Mouse (Mus musculus): ENCODE measurements at regions not wholly inside any gene's neighbourhood (a gene's known extent, or its start where the extent isn't known, plus 50 kb on each side); places are given as distances from the start of the nearest gene placed in this dataset.

GRCm38 (mm10) chr1:120758762-120759161, 156.5 kb downstream of the En1 start:
- WGBS: 75% methylated on average over 5 of the region's 5 CpGs
- no peak for DNase-seq (ENCODE audit: low read depth in 1 of 2, low spot score in 2 of 2)
- H3K27me3 ChIP-seq (ENCODE audit: control insufficient read depth, insufficient read depth, low read length): no peaks in the 10 kb centered on the region
- no peaks in the 10 kb centered on the region for H3K4me1 ChIP-seq (ENCODE audit: control insufficient read depth, insufficient read depth, insufficient read length)
- H3K36me3 ChIP-seq (ENCODE audit: control insufficient read depth, insufficient read depth, low read length): no peaks in the 10 kb centered on the region
- no peak overlapping the region for H3K27ac ChIP-seq (ENCODE audit: insufficient read depth, low read length)
- TF ChIP-seq POLR2A (IDR thresholded peaks at IDR 0.05; ENCODE audit: low read depth, low read length): no peak
- TF ChIP-seq CTCF (IDR thresholded peaks at IDR 0.05; ENCODE audit: extremely low read depth, insufficient read depth, insufficient read length, insufficient replicate concordance): no peak
- no peak overlapping the region for H3K4me3 ChIP-seq (ENCODE audit: extremely low read depth, insufficient read depth, insufficient read length)

- no peak for TF ChIP-seq CTCF (IDR thresholded peaks at IDR 0.05; ENCODE audit: extremely low read depth, insufficient read depth, insufficient read length, insufficient replicate concordance)
- no peak for TF ChIP-seq POLR2A (IDR thresholded peaks at IDR 0.05; ENCODE audit: low read depth, low read length)
- no peaks in the 10 kb centered on the region for H3K4me1 ChIP-seq (ENCODE audit: control insufficient read depth, insufficient read depth, insufficient read length)
- H3K27me3 ChIP-seq (ENCODE audit: control insufficient read depth, insufficient read depth, low read length): no peaks in the 10 kb centered on the region
- WGBS: 74% methylated on average over 3 of the region's 3 CpGs
- H3K4me3 ChIP-seq (ENCODE audit: extremely low read depth, insufficient read depth, insufficient read length): no peak overlapping the region
- no peak for DNase-seq (ENCODE audit: low read depth in 1 of 2, low spot score in 2 of 2)
- no peak overlapping the region for H3K27ac ChIP-seq (ENCODE audit: insufficient read depth, low read length)
- no peaks in the 10 kb centered on the region for H3K36me3 ChIP-seq (ENCODE audit: control insufficient read depth, insufficient read depth, low read length)
These were observed 157.2 kb downstream of the En1 start for GRCm38 (mm10) chr1:120759380-120759779.

GRCm38 (mm10) chr1:120761364-120761763, 159.1 kb downstream of the En1 start:
- Histone ChIP-seq H3K4me3 (ENCODE audit: extremely low read depth, insufficient read depth, insufficient read length) (no peak overlapping the region), H3K27me3 (ENCODE audit: control insufficient read depth, insufficient read depth, low read length) (no peaks in the 10 kb centered on the region), H3K27ac (ENCODE audit: insufficient read depth, low read length) (no peak overlapping the region), H3K36me3 (ENCODE audit: control insufficient read depth, insufficient read depth, low read length) (no peaks in the 10 kb centered on the region), H3K4me1 (ENCODE audit: control insufficient read depth, insufficient read depth, insufficient read length) (no peaks in the 10 kb centered on the region)
- TF ChIP-seq POLR2A (IDR thresholded peaks at IDR 0.05; ENCODE audit: low read depth, low read length) (no peak), CTCF (IDR thresholded peaks at IDR 0.05; ENCODE audit: extremely low read depth, insufficient read depth, insufficient read length, insufficient replicate concordance) (no peak)
- DNase-seq (ENCODE audit: low read depth in 1 of 2, low spot score in 2 of 2): no peak
- WGBS: 90% methylated on average over 9 of the region's 9 CpGs

- no peak for DNase-seq (ENCODE audit: low read depth in 1 of 2, low spot score in 2 of 2)
- TF ChIP-seq CTCF (IDR thresholded peaks at IDR 0.05; ENCODE audit: extremely low read depth, insufficient read depth, insufficient read length, insufficient replicate concordance): no peak
- TF ChIP-seq POLR2A (IDR thresholded peaks at IDR 0.05; ENCODE audit: low read depth, low read length): no peak
- H3K4me3 ChIP-seq (ENCODE audit: extremely low read depth, insufficient read depth, insufficient read length): no peak overlapping the region
- no peaks in the 10 kb centered on the region for H3K4me1 ChIP-seq (ENCODE audit: control insufficient read depth, insufficient read depth, insufficient read length)
- no peak overlapping the region for H3K27ac ChIP-seq (ENCODE audit: insufficient read depth, low read length)
- no peaks in the 10 kb centered on the region for H3K36me3 ChIP-seq (ENCODE audit: control insufficient read depth, insufficient read depth, low read length)
- H3K27me3 ChIP-seq (ENCODE audit: control insufficient read depth, insufficient read depth, low read length): no peaks in the 10 kb centered on the region
- 68% methylated on average over 2 of the region's 2 CpGs for WGBS
These were observed 160.3 kb downstream of the En1 start for GRCm38 (mm10) chr1:120762498-120762897.

- Histone ChIP-seq H3K4me1 (ENCODE audit: control insufficient read depth, insufficient read depth, insufficient read length) (no peaks in the 10 kb centered on the region), H3K27ac (ENCODE audit: insufficient read depth, low read length) (no peak overlapping the region), H3K4me3 (ENCODE audit: extremely low read depth, insufficient read depth, insufficient read length) (no peak overlapping the region), H3K27me3 (ENCODE audit: control insufficient read depth, insufficient read depth, low read length) (no peaks in the 10 kb centered on the region), H3K36me3 (ENCODE audit: control insufficient read depth, insufficient read depth, low read length) (no peaks in the 10 kb centered on the region)
- TF ChIP-seq POLR2A (IDR thresholded peaks at IDR 0.05; ENCODE audit: low read depth, low read length) (no peak), CTCF (IDR thresholded peaks at IDR 0.05; ENCODE audit: extremely low read depth, insufficient read depth, insufficient read length, insufficient replicate concordance) (no peak)
- 94% methylated on average over 4 of the region's 4 CpGs for WGBS
- no peak for DNase-seq (ENCODE audit: low read depth in 1 of 2, low spot score in 2 of 2)
These were observed 160.8 kb downstream of the En1 start for GRCm38 (mm10) chr1:120762921-120763595.

- 20% methylated on average over 2 of the region's 2 CpGs for WGBS
- TF ChIP-seq CTCF (IDR thresholded peaks at IDR 0.05; ENCODE audit: extremely low read depth, insufficient read depth, insufficient read length, insufficient replicate concordance) (no peak), POLR2A (IDR thresholded peaks at IDR 0.05; ENCODE audit: low read depth, low read length) (no peak)
- H3K27ac ChIP-seq (ENCODE audit: insufficient read depth, low read length): no peak overlapping the region
- no peak overlapping the region for H3K4me3 ChIP-seq (ENCODE audit: extremely low read depth, insufficient read depth, insufficient read length)
- no peak for DNase-seq (ENCODE audit: low read depth in 1 of 2, low spot score in 2 of 2)
- no peaks in the 10 kb centered on the region for H3K4me1 ChIP-seq (ENCODE audit: control insufficient read depth, insufficient read depth, insufficient read length)
- no peaks in the 10 kb centered on the region for H3K36me3 ChIP-seq (ENCODE audit: control insufficient read depth, insufficient read depth, low read length)
- H3K27me3 ChIP-seq (ENCODE audit: control insufficient read depth, insufficient read depth, low read length): no peaks in the 10 kb centered on the region
These were observed 164.8 kb downstream of the En1 start for GRCm38 (mm10) chr1:120767054-120767453.

- H3K27me3 ChIP-seq (ENCODE audit: control insufficient read depth, insufficient read depth, low read length): no peaks in the 10 kb centered on the region
- no peak for TF ChIP-seq CTCF (IDR thresholded peaks at IDR 0.05; ENCODE audit: extremely low read depth, insufficient read depth, insufficient read length, insufficient replicate concordance)
- TF ChIP-seq POLR2A (IDR thresholded peaks at IDR 0.05; ENCODE audit: low read depth, low read length): no peak
- WGBS: 11% methylated on average over 2 of the region's 2 CpGs
- no peak for DNase-seq (ENCODE audit: low read depth in 1 of 2, low spot score in 2 of 2)
- H3K4me3 ChIP-seq (ENCODE audit: extremely low read depth, insufficient read depth, insufficient read length): no peak overlapping the region
- no peak overlapping the region for H3K27ac ChIP-seq (ENCODE audit: insufficient read depth, low read length)
- no peaks in the 10 kb centered on the region for H3K4me1 ChIP-seq (ENCODE audit: control insufficient read depth, insufficient read depth, insufficient read length)
- H3K36me3 ChIP-seq (ENCODE audit: control insufficient read depth, insufficient read depth, low read length): no peaks in the 10 kb centered on the region
These were observed 169.1 kb downstream of the En1 start for GRCm38 (mm10) chr1:120771269-120771668.
